Mouse (Mus musculus): ENCODE measurements at regions not wholly inside any gene's neighbourhood (a gene's known extent, or its start where the extent isn't known, plus 50 kb on each side); places are given as distances from the start of the nearest gene placed in this dataset.

DNA sequence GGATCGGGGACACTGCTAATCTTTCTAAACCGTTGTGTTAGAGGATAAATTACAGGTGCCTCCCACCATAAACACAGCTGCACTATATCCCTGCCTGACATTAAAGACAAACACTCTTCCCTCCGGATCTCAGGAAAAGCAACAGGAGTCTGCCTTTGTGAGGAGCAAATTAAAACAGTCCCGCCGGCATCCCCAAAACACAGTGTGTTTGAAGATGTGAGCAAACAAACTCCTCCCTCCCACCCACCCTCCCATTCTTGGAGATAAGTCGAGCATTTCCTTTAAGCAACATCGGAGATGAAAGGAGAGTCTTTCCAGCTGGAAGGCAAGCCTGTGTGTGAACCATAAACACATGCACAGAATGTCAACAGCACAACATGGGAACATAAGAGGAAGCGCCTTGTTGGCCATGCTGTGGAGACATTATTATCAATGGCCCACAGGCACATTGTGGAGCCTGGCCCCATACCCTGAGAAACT lies 93.6 kb upstream of the Frem1 start:
- Histone ChIP-seq H3K79me2 (ENCODE audit: control insufficient read depth, insufficient read depth, low read length, poor library complexity) (no peaks in the 10 kb centered on the region), H3K27me3 (ENCODE audit: control insufficient read depth in 1 of 2, insufficient read depth in 2 of 2, low read length in 2 of 2) (no peaks in the 10 kb centered on the region; a peak in 1 of 4 replicates), H3K4me1 (ENCODE audit: control insufficient read depth in 1 of 2, insufficient read depth in 2 of 2, low read length in 2 of 2) (no peaks in the 10 kb centered on the region)

DNA sequence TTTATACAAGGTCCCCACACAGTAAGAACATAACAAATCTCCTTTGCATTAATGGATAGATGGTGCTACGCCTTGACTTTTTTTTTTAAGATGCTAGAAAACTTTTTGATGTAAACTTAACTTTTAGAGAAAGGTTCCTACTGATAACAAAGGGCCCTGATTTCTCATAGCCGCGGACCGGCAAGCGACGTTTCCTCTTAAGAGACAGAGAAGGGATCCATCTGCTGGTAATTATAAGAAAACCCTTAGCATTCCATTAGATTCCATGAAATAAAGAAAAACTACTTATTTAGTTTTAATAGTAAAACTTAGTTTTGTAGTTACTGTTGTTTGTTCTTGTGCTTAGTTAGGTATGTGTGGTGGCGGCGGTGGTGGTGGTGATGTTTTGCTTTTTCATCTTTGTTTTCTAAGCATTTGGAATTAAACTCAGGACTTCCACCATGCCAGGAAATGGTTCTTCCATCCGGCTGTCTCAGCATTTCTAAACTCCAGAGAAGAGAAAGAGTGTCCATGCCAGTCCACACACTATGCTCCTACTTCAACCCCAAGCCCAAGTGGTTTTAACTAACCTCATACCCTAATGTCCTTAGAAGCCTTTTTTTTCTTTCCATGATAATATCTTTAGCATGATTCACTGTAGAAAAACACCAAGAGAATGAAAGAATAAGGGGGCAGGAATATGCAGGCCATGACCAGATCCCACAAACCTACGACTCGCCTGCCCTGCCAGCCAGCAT lies 92.8 kb upstream of the Frem1 start:
- no peaks in the 10 kb centered on the region for H3K36me3 ChIP-seq (ENCODE audit: control insufficient read depth in 1 of 2, insufficient read depth in 2 of 2, low read length in 2 of 2)
- H3K9ac ChIP-seq (ENCODE audit: control insufficient read depth, low read depth, low read length, poor library complexity, severe bottlenecking), result no peak overlapping the region
- H3K27ac ChIP-seq (ENCODE audit: control insufficient read depth, low read depth, low read length), result no peak overlapping the region
- TF ChIP-seq POLR2AphosphoS5 (IDR thresholded peaks at IDR 0.05; ENCODE audit: borderline replicate concordance, low read depth, low read length), result no peak
- no peak for TF ChIP-seq MAX (IDR thresholded peaks at IDR 0.05; ENCODE audit: low read length)
- TF ChIP-seq ZKSCAN1 (IDR thresholded peaks at IDR 0.05; ENCODE audit: low read depth, low read length), result no peak
- no peak for TF ChIP-seq MYB (IDR thresholded peaks at IDR 0.05; ENCODE audit: low read depth, low read length)
- TF ChIP-seq E2F4 (IDR thresholded peaks at IDR 0.05; ENCODE audit: borderline replicate concordance, low read depth, low read length), result no peak
- TF ChIP-seq ZC3H11A (IDR thresholded peaks at IDR 0.05; ENCODE audit: low read depth, low read length), result no peak
- no peak for TF ChIP-seq ZMIZ1 (IDR thresholded peaks at IDR 0.05; ENCODE audit: low read depth, low read length)
- TF ChIP-seq ETS1 (IDR thresholded peaks at IDR 0.05; ENCODE audit: low read depth, low read length), result no peak
- no peak for TF ChIP-seq CHD2 (IDR thresholded peaks at IDR 0.05; ENCODE audit: low read length)
- TF ChIP-seq SIN3A (IDR thresholded peaks at IDR 0.05; ENCODE audit: low read length), result no peak
- TF ChIP-seq EP300 (IDR thresholded peaks at IDR 0.05; ENCODE audit: low read depth in 1 of 2, low read length in 2 of 2), result no peak
- TF ChIP-seq TBP (IDR thresholded peaks at IDR 0.05; ENCODE audit: low read depth, low read length), result no peak
- H3K4me1 ChIP-seq (ENCODE audit: control insufficient read depth in 1 of 2, insufficient read depth in 2 of 2, low read length in 2 of 2), result no peaks in the 10 kb centered on the region
- H3K4me3 ChIP-seq (ENCODE audit: control insufficient read depth in 1 of 2, insufficient read depth in 1 of 2, low read depth in 2 of 2, low read length in 2 of 2), result no peak overlapping the region
- no peaks in the 10 kb centered on the region for H3K79me2 ChIP-seq (ENCODE audit: control insufficient read depth, insufficient read depth, low read length, poor library complexity)
- H3K27me3 ChIP-seq (ENCODE audit: control insufficient read depth in 1 of 2, insufficient read depth in 2 of 2, low read length in 2 of 2), result no peaks in the 10 kb centered on the region; a peak in 1 of 4 replicates
- no peak for DNase-seq (ENCODE audit: low read depth, low spot score)
- no peaks in the 10 kb centered on the region for H3K9me3 ChIP-seq (replicated peaks; ENCODE audit: insufficient read depth, low read length)

More for the DNA sequence above, 93.6 kb upstream of the Frem1 start:
- Histone ChIP-seq H3K4me3 (ENCODE audit: control insufficient read depth in 1 of 2, insufficient read depth in 1 of 2, low read depth in 2 of 2, low read length in 2 of 2) (no peak overlapping the region), H3K36me3 (ENCODE audit: control insufficient read depth in 1 of 2, insufficient read depth in 2 of 2, low read length in 2 of 2) (no peaks in the 10 kb centered on the region), H3K27ac (ENCODE audit: control insufficient read depth, low read depth, low read length) (no peak overlapping the region), H3K9me3 (replicated peaks; ENCODE audit: insufficient read depth, low read length) (no peaks in the 10 kb centered on the region), H3K9ac (ENCODE audit: control insufficient read depth, low read depth, low read length, poor library complexity, severe bottlenecking) (no peak overlapping the region)
- no peak for DNase-seq (ENCODE audit: low read depth, low spot score)
- TF ChIP-seq JUND (IDR thresholded peaks at IDR 0.05; ENCODE audit: low read depth, low read length) (no peak), GABPA (IDR thresholded peaks at IDR 0.05; ENCODE audit: low read depth, low read length) (no peak), HCFC1 (IDR thresholded peaks at IDR 0.05; ENCODE audit: low read depth, low read length) (no peak), EP300 (IDR thresholded peaks at IDR 0.05; ENCODE audit: low read depth in 1 of 2, low read length in 2 of 2) (no peak), E2F4 (IDR thresholded peaks at IDR 0.05; ENCODE audit: borderline replicate concordance, low read depth, low read length) (no peak), MAZ (IDR thresholded peaks at IDR 0.05; ENCODE audit: low read depth, low read length) (no peak), ZNF384 (IDR thresholded peaks at IDR 0.05; ENCODE audit: low read depth, low read length) (no peak), CHD1 (IDR thresholded peaks at IDR 0.05; ENCODE audit: low read depth, low read length) (no peak), RCOR1 (IDR thresholded peaks at IDR 0.05; ENCODE audit: low read depth, low read length) (no peak), KAT2A (conservative IDR thresholded peaks at IDR 0.05; ENCODE audit: low read depth, low read length) (no peak), ZC3H11A (IDR thresholded peaks at IDR 0.05; ENCODE audit: low read depth, low read length) (no peak), MAX (IDR thresholded peaks at IDR 0.05; ENCODE audit: low read length) (no peak), MEF2A (IDR thresholded peaks at IDR 0.05; ENCODE audit: extremely low read depth, insufficient replicate concordance, low read depth, low read length, poor library complexity, severe bottlenecking) (no peak), GATA1 (IDR thresholded peaks at IDR 0.05; ENCODE audit: low read depth, low read length) (no peak), ETS1 (IDR thresholded peaks at IDR 0.05; ENCODE audit: low read depth, low read length) (no peak), ZMIZ1 (IDR thresholded peaks at IDR 0.05; ENCODE audit: low read depth, low read length) (no peak)

All from MEL (cell line).